Mouse (Mus musculus): Measurements from ENCODE around the gene Gm49405.

The Gm49405 gene

DNA sequence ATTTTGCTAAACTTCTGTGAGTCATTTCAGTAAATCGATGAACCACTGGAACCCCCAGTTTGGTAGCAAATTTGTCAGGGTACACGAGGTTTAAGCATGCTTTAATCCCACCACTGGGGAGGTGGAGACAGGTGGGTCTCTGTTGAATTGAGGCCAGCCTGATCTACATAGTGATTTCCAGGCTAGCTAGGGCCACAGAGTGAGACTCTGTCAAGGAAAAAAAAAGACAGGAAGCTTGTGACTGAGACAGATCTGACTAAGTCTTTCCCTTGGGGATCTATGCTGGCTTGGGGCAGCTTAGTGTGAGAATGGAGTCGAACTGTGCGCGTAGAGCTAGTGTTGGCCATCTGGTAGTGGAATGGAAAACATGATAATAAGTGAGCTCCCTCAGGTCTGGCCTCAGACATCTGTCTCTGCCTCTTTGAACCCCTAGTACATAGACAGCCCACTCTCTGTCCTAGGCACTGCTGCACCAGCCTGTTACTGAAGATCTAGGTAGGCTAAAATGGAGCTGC lies 52.1 kb downstream of the Gm49405 start:
- DNase-seq: no peak

DNA sequence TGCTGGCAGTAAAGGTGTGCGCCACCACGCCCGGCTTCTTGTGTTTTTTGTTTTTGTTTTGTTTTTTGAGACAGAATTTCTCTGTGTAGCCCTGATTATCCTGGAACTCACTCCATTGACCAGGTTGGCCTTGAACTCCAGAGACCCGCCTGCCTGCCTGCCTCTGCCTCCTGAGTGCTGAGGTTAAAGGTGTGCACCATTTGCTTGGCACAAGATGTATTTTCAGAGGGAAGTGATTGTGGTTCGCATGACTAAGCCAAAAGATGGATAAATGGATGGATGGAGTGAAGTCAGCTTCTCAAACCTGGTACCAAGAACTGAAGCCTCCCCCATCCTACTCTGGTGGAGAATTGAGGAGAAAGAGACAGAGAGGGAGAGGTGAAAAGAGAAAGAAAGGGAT lies 54.2 kb downstream of the Gm49405 start:
- DNase-seq: no peak

All from thymus, postnatal 36 days (tissue).